Mouse (Mus musculus) heart, postnatal 10 days (tissue): ENCODE measurements around the gene Cfb. TPM values are rescaled to one million over a fixed set of nuclear protein-coding genes. Genes with fewer than 3 reads are reported as not detected.
"Not testable (repeated sequence)": the region's sequence is repeated elsewhere in the genome, so short reads cannot be mapped to it uniquely, and the experiment has no call there.

Experiments used
- DNase-seq, 2 experiments: peaks; one replicate each; pipeline ENCODE4 v3.0.0; 2021
- intact Hi-C: fragments of 180-260 bp; cut with DNase I; formaldehyde crosslinking; loops from one replicate; pipeline ENCODE4 v1.15.1; 2025
- total RNA-seq, 2 experiments: library from RNA; stranded (reverse); gene quantifications; 2 replicates each; pipeline ENCODE4 v1.2.3; 2021

The Cfb gene
- 1 to 10 TPM; 3.5 to 7.0 TPM for total RNA-seq

GRCm38 (mm10) chr17:34862416-34863081 is at the start of gene Cfb:
Gene Cfb (minus strand): TSS chr17:34862518.
- no peak for DNase-seq
- intact Hi-C loops = no loop called here

GRCm38 (mm10) chr17:34911945-34912351 is 49.6 kb upstream of the Cfb start:
- peak; percentile 65 to 85 for DNase-seq
- intact Hi-C loops = loop anchor here (2.0 to 5.0 kb wide), 3 partner anchors 35 to 70 kb away; partner anchors contain the start of gene Lsm2

- DNase-seq = no peak
- intact Hi-C loops = loop anchor here (5.0 kb wide), 2 partner anchors 36 to 71 kb away; partner anchors contain the start of gene Lsm2
These were observed 48.7 kb upstream of the Cfb start for GRCm38 (mm10) chr17:34910982-34911381.

GRCm38 (mm10) chr17:34902895-34903294 is 40.6 kb upstream of the Cfb start:
- DNase-seq = no peak
- intact Hi-C loops = no loop called here

- DNase-seq = not testable (repeated sequence)
These were observed 39.6 kb upstream of the Cfb start for GRCm38 (mm10) chr17:34901948-34902347.

GRCm38 (mm10) chr17:34900826-34901225 is 38.5 kb upstream of the Cfb start:
- DNase-seq, intact Hi-C loops: not testable (repeated sequence)

More at GRCm38 (mm10) chr17:34901948-34902347, 39.6 kb upstream of the Cfb start:
- intact Hi-C loops = not testable (repeated sequence)

- DNase-seq = peak in 1 of 2 experiments; percentile 41
- intact Hi-C loops = no loop called here
These were observed 37.5 kb upstream of the Cfb start for GRCm38 (mm10) chr17:34899890-34900243.

- intact Hi-C loops = no loop called here
- DNase-seq = peak; percentile 62 to 72
These were observed 37.0 kb upstream of the Cfb start for GRCm38 (mm10) chr17:34899053-34899889.

GRCm38 (mm10) chr17:34898706-34899052 is 36.4 kb upstream of the Cfb start:
- intact Hi-C loops = no loop called here
- peak in 1 of 2 experiments; percentile 24 for DNase-seq

- intact Hi-C loops = no loop called here
- peak; percentile 85 for DNase-seq
These were observed 35.9 kb upstream of the Cfb start, which contains the start of the genes C2 and Ehmt2 for GRCm38 (mm10) chr17:34898160-34898586. Gene C2 (minus strand): TSS chr17:34898265. Gene Ehmt2 (plus strand): TSS chr17:34898469.

- intact Hi-C loops = no loop called here
- peak; percentile 45 to 58 for DNase-seq
These were observed 35.2 kb upstream of the Cfb start for GRCm38 (mm10) chr17:34897373-34898159.

GRCm38 (mm10) chr17:34896366-34896765 is 34.0 kb upstream of the Cfb start:
- no peak for DNase-seq
- intact Hi-C loops = no loop called here

- intact Hi-C loops = no loop called here
- no peak for DNase-seq
These were observed 33.4 kb upstream of the Cfb start for GRCm38 (mm10) chr17:34895724-34896123.

- DNase-seq = peak; percentile 59 to 65
- intact Hi-C loops = no loop called here
These were observed 32.6 kb upstream of the Cfb start for GRCm38 (mm10) chr17:34894801-34895530.

- intact Hi-C loops = no loop called here
- peak; percentile 94 to 96 for DNase-seq
These were observed 31.8 kb upstream of the Cfb start for GRCm38 (mm10) chr17:34894074-34894597.

- DNase-seq = no peak
- intact Hi-C loops = loop anchor here (2.0 kb wide), 1 partner anchor 36 kb away; no protein-coding TSS in a partner anchor
These were observed 30.9 kb upstream of the Cfb start for GRCm38 (mm10) chr17:34893072-34893824.

- intact Hi-C loops = no loop called here
- DNase-seq = no peak
These were observed 29.1 kb upstream of the Cfb start for GRCm38 (mm10) chr17:34891377-34891776.

GRCm38 (mm10) chr17:34890074-34890743 is 27.9 kb upstream of the Cfb start:
- intact Hi-C loops = no loop called here
- DNase-seq = no peak

GRCm38 (mm10) chr17:34887942-34888341 is 25.6 kb upstream of the Cfb start:
- DNase-seq = no peak
- intact Hi-C loops = no loop called here
